Mouse (Mus musculus) cortical plate, adult 2 months (tissue): ENCODE measurements around the gene Gm21988.

Source experiments
- CTCF ChIP-seq: fragments of 200-500 bp; IDR thresholded peaks from 2 replicates; pipeline ENCODE4 v1.5.1; 2011; ENCODE audit warnings: mild to moderate bottlenecking, control low read depth, low read length; ENCODE audit not compliant: insufficient read depth; ENCODE audit errors: extremely low read depth
- POLR2A ChIP-seq: fragments of 200-500 bp; IDR thresholded peaks from 2 replicates; pipeline ENCODE4 v1.6.1; 2011; ENCODE audit warnings: mild to moderate bottlenecking, low read length, control low read depth; ENCODE audit not compliant: insufficient read depth; ENCODE audit errors: extremely low read depth

- TF ChIP-seq POLR2A: no peak
- no peak for TF ChIP-seq CTCF
These were observed 13.6 kb downstream of the Gm21988 start for GRCm38 (mm10) chr11:70225798-70226601.
